Mouse (Mus musculus): ENCODE data around the gene Snx19. TPM values are rescaled to one million over a fixed set of nuclear protein-coding genes. Genes with fewer than 3 reads are reported as not detected.

Gene Snx19
- polyA plus RNA-seq (2015; fragmentation: Nextera tagmentation; extraction: Ambion mirVana): 16.7 and 19.9 TPM in 2 replicates

DNA sequence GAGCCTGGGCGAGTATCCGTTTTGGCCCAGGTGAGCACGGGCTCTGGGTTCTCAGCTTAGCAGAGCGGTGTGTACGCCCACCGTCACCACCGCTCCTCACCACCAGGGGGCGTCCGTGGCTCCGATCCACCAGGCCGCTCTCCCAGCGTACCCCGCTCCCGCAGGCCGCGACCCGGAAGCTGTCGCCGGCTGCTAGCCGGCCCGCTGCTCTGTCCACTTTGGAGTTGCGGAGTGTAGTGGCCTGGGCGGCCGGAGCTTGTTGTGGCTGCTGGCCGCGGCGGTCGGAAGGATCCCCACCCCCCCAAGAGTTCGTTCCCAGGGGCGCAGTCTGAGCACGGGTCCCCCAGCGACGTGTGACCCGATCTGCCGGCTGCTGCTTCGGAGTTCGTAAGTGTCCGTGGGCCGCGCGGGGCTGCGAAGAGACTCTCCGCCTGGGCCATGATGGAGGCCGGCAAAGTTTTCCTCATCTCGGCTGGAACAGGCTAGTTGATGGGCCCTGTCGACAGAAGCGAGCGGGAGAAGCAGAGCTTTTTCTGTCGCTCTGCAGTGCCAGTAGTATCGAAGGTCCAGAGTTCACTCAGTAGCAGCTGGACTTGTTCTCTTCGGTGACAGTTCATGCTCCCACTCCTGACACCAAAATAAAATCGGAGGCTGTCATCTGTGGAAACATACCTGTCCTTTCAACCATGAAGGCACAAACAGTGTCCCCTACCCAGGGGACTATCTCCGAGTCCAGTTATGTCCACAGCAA is at the start of gene Snx19:
Gene Snx19, plus strand, starts transcription at position 227 of the 751 bp plus-strand sequence.
- H3K27me3 ChIP-seq: no peaks in the 10 kb centered on the region
- H3K9ac ChIP-seq: peak within 1 kb of the TSS; percentile 85
- 3% methylated on average over 53 of the region's 53 CpGs for WGBS
- H3K36me3 ChIP-seq (ENCODE audit: poor library complexity, severe bottlenecking): peaks cover 10% of the 10 kb centered on the region; the same call in 1 of the 2 replicates
- ATAC-seq: peak; percentile 97
- H3K27ac ChIP-seq: no peak within 1 kb of the TSS
- peak within 1 kb of the TSS; percentile 73 for H3K4me3 ChIP-seq
- no peaks in the 10 kb centered on the region for H3K9me3 ChIP-seq (replicated peaks)
- peak within 1 kb of the TSS; percentile 84 for H3K4me2 ChIP-seq
- H3K4me1 ChIP-seq: peaks cover 34% of the 10 kb centered on the region

DNA sequence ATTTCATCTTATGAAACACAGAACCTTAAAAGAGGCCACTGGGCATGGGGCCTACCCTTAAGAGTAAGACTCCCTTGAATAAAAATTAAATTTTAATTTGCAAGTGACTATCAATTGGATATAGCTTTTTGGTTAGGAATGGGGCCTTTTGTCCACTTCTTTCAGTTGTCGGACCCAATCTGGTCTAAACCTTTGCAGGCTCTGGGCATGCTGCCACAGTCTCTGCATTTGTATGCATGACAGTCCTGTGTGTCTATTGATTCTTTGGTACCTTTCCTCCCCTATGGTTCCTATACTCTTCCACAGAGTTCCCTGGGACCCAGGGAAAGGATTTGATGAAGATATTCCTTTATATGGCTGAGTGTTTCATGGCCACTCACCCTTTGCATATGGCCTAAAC is 26.1 kb upstream of the Snx19 start:
- Histone ChIP-seq H3K9ac (no peak overlapping the region), H3K4me1 (no peaks in the 10 kb centered on the region), H3K27me3 (no peaks in the 10 kb centered on the region), H3K9me3 (replicated peaks) (no peaks in the 10 kb centered on the region), H3K27ac (no peak overlapping the region), H3K36me3 (ENCODE audit: poor library complexity, severe bottlenecking) (no peaks in the 10 kb centered on the region), H3K4me3 (no peak overlapping the region), H3K4me2 (no peak overlapping the region)
- WGBS: 46% methylated on average over 1 of the region's 1 CpGs
- 0 out of 2 replicates have a peak, but pooled peaks have one; percentile 30 for ATAC-seq

DNA sequence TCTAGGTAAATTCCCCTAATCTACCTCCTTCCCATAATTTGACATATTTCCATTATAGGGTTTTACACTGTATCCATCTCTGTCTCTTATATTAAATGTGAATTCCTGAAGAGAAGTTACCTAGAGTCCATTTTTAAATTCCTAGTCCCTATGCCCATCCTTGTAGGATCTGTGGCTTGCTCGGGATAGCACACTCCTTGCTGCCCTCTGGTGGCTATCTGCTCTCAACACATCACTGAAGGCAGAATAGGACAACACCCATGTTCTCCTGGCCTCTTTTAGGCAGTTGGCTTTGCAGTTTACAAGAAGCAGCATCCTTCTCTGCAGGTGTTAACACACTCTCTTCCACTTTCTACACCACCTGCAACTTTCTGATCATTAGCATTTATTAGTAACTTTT is 4.0 kb upstream of the Snx19 start:
- no peaks in the 10 kb centered on the region for H3K36me3 ChIP-seq (ENCODE audit: poor library complexity, severe bottlenecking)
- H3K4me2 ChIP-seq: no peak overlapping the region

DNA sequence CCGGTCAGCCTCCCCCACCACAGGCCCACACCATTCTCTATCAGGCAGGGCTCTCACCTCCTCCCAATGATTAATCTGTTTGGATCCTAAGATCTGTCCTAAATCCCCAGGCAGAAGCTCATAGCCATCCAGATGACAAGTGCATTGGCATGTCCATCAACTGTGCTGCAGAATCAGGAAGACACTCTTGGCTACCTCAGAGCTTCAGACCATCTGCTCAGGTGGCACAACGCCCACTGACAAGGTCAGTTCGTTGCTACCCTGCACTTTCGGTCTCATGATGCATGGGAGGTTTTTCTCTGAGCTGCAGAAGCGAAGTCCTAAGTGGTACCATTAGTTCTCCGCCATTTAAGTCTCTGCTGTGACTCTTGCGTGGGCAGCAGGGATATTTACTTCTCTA is 1.7 kb upstream of the Snx19 start:
- Histone ChIP-seq H3K27me3 (no peaks in the 10 kb centered on the region), H3K9me3 (replicated peaks) (no peaks in the 10 kb centered on the region), H3K4me1 (peaks cover 28% of the 10 kb centered on the region), H3K4me3 (no peak overlapping the region), H3K9ac (no peak overlapping the region), H3K27ac (no peak overlapping the region), H3K36me3 (ENCODE audit: poor library complexity, severe bottlenecking) (peaks cover 9% of the 10 kb centered on the region; the same call in 1 of the 2 replicates), H3K4me2 (no peak overlapping the region)
- 94% methylated on average over 7 of the region's 7 CpGs for WGBS
- no peak for ATAC-seq

More for the DNA sequence above, 4.0 kb upstream of the Snx19 start:
- no peak overlapping the region for H3K4me3 ChIP-seq
- H3K9ac ChIP-seq: no peak overlapping the region
- 7% methylated on average over 1 of the region's 1 CpGs for WGBS
- peak; percentile 46; the same call in 1 of the 2 replicates for ATAC-seq
- H3K27me3 ChIP-seq: no peaks in the 10 kb centered on the region
- H3K4me1 ChIP-seq: peaks cover 7% of the 10 kb centered on the region
- no peak overlapping the region for H3K27ac ChIP-seq
- H3K9me3 ChIP-seq (replicated peaks): no peaks in the 10 kb centered on the region

DNA sequence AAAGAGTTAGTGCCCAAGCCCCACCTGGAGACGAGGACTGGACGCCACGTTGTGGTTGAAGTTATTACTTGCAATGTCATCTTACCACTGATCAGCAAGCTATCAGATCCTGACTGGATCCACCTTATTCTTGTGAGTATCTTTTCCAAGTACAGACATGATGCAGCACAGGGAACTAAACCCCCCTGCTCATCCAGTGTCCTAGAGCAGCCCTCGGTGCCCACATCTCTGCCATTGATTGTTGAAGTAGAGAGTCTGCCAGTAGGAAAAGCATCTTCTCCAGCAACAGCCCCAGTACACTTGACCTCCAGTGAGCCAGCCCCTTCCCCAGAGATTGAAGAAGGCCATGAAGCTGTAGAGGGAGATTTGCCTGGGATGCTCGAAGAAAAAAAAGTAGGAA is 1.3 kb downstream of the Snx19 start:
- no peak for ATAC-seq
- Histone ChIP-seq H3K27me3 (no peaks in the 10 kb centered on the region), H3K4me1 (peaks cover 34% of the 10 kb centered on the region), H3K9me3 (replicated peaks) (no peaks in the 10 kb centered on the region), H3K27ac (no peak overlapping the region), H3K4me3 (peak overlapping the region; percentile 73; the same call in 1 of the 2 replicates), H3K9ac (no peak overlapping the region), H3K36me3 (ENCODE audit: poor library complexity, severe bottlenecking) (peaks cover 21% of the 10 kb centered on the region), H3K4me2 (peak overlapping the region; percentile 84)
- WGBS: 94% methylated on average over 5 of the region's 5 CpGs

DNA sequence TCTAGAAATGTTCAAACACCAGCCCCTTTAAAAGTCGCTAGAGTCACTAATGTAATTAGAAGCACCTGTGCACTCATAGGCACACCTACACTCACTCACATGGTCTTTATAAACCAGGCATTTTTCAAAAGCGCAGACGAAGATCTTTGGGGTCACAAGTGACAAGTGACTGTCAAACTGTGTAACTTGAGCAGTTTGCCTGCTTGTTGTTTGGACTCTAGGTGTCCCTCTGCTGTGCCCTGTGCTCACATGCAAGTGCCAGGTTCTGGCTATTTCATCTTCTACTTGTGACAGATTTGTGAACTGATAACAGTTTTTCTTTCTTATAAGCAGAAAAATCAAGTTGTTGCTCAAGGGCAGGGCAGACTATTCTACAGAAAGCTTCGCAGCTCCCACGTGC is 3.5 kb downstream of the Snx19 start:
- Histone ChIP-seq H3K4me2 (no peak overlapping the region), H3K9me3 (replicated peaks) (no peaks in the 10 kb centered on the region), H3K4me1 (peaks cover 34% of the 10 kb centered on the region), H3K4me3 (no peak overlapping the region), H3K27ac (no peak overlapping the region), H3K27me3 (no peaks in the 10 kb centered on the region), H3K36me3 (ENCODE audit: poor library complexity, severe bottlenecking) (peaks cover 39% of the 10 kb centered on the region), H3K9ac (peak overlapping the region; percentile 34)
- 87% methylated on average over 5 of the region's 5 CpGs for WGBS
- no peak for ATAC-seq

DNA sequence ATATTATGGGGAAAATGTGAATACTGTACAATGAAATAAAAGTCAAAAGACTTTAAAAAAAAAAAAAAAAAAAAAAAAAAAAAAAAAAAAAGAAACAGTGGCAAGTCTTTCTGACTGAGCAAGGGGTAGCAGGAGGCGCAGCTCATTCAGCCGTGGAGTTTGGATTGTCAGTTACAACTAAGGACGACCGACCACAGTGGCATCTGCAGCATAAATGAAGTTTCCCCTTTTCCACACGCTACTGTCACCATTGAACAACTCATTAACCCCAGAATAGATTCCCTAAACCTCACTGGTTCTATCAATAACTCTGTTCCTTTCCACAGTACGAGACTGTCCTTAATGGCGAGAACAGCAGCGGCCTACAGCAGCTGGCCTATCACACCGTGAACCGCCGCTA is 5.0 kb downstream of the Snx19 start:
- ATAC-seq: no peak
- Histone ChIP-seq H3K9ac (no peak overlapping the region), H3K9me3 (replicated peaks) (no peaks in the 10 kb centered on the region), H3K4me1 (peaks cover 34% of the 10 kb centered on the region), H3K4me2 (no peak overlapping the region), H3K27ac (no peak overlapping the region), H3K36me3 (ENCODE audit: poor library complexity, severe bottlenecking) (peaks cover 54% of the 10 kb centered on the region), H3K4me3 (no peak overlapping the region), H3K27me3 (no peaks in the 10 kb centered on the region)
- WGBS: 93% methylated on average over 11 of the region's 11 CpGs

DNA sequence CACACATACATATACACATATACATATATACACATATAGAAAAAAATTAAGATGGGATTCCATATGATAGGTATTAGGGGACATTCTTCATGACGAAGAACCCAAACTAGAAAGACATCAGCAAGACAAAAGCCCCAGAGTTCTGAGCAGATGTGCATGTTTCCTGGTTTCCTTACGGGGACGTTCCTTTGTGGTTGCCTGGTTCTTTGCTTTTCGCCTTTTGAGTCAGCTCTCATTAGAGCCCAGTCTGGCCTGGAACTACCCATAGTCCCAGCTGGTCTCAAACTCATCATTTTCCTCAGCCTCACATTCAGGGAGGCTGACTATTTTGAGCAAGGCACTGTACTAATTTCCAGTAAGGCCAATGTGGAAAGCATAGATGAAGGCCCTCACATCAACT is 7.0 kb downstream of the Snx19 start:
- Histone ChIP-seq H3K9me3 (replicated peaks) (no peaks in the 10 kb centered on the region), H3K36me3 (ENCODE audit: poor library complexity, severe bottlenecking) (peaks cover 63% of the 10 kb centered on the region), H3K4me2 (no peak overlapping the region), H3K4me1 (peaks cover 17% of the 10 kb centered on the region), H3K27me3 (no peaks in the 10 kb centered on the region), H3K27ac (no peak overlapping the region), H3K4me3 (no peak overlapping the region), H3K9ac (no peak overlapping the region)
- WGBS: 90% methylated on average over 4 of the region's 4 CpGs
- ATAC-seq: no peak

DNA sequence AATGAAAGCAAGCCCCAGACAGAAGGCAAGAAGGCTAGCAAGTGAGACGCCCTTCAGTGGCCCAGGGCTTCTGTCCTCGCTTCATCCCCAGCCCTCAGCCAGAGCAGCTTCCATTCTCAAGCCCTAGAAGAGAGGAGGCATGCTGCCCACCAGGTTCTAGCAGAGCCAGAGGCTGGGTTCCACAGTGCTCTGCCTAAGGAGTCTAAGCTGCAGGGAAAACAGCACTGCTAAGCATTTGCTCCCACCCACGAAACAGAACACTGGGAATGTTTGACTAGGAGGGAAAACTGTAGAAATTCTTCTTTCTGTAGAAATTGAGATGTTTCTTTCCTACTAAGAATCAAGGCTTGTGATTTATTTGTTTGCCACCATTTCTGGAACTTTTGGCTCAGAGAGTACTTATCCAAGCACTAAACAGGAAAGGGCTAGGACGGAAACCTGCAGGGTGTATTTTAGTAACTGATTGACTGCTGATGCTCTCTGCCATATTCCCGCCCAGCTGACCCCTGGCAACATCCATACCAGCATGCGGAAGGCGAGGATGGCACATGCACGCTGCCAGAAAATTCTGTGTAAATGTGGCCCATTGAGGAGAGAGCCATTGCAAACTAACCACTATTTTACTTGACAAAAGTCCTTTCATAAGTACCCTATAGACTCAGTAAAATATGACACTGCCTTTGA is 9.1 kb downstream of the Snx19 start:
- 92% methylated on average over 8 of the region's 8 CpGs for WGBS
- Histone ChIP-seq H3K36me3 (ENCODE audit: poor library complexity, severe bottlenecking) (peaks cover 79% of the 10 kb centered on the region), H3K9me3 (replicated peaks) (no peaks in the 10 kb centered on the region), H3K9ac (no peak overlapping the region), H3K4me1 (no peaks in the 10 kb centered on the region), H3K27ac (no peak overlapping the region), H3K4me3 (no peak overlapping the region), H3K27me3 (no peaks in the 10 kb centered on the region), H3K4me2 (no peak overlapping the region)
- no peak for ATAC-seq

DNA sequence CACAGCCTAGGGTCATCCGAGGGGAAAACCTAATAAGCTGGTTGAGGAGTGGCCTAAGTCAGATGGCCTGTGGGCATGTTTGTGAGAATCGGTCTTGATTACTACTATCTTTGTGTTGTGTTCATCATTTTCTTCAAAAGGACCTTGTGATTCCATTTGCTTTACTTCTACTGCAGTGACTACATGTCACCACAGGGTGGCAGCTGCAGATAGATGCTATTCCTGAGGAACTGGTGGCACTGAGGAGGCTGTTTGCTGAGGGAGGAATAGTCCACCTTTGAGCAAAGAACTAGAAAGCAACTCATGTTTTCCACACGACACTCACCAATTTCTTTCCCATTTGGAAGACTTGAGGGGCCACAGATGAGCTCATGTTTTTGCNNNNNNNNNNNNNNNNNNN is 11.6 kb downstream of the Snx19 start:
- Histone ChIP-seq H3K9me3 (replicated peaks) (no peaks in the 10 kb centered on the region), H3K4me1 (no peaks in the 10 kb centered on the region), H3K4me2 (no peak overlapping the region), H3K36me3 (ENCODE audit: poor library complexity, severe bottlenecking) (peaks cover 86% of the 10 kb centered on the region), H3K27me3 (no peaks in the 10 kb centered on the region), H3K4me3 (no peak overlapping the region), H3K9ac (no peak overlapping the region), H3K27ac (no peak overlapping the region)
- 65% methylated on average over 3 of the region's 3 CpGs for WGBS
- ATAC-seq: peak; percentile 41; the same call in 1 of the 2 replicates

DNA sequence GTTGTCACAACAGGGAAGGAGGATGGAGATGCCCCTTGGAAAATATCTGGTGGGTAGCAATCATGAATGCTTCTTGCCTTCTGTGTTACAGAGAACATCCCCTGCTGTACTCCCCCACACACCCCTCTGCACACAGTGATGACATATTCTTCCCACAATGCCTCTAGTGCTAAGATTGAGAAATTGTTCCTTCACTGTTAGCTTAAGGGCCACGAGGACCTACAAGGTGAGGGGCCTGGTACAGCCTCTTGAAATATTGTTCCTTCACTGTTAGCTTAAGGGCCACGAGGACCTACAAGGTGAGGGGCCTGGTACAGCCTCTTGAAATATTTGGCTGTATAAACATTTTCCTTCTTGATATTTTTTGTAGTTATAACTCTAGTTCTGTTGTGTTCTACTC is 14.9 kb downstream of the Snx19 start:
- H3K9me3 ChIP-seq (replicated peaks): no peaks in the 10 kb centered on the region
- no peak for ATAC-seq
- 93% methylated on average over 2 of the region's 2 CpGs for WGBS
- H3K9ac ChIP-seq: no peak overlapping the region
- no peak overlapping the region for H3K4me2 ChIP-seq
- no peaks in the 10 kb centered on the region for H3K27me3 ChIP-seq
- peaks cover 89% of the 10 kb centered on the region for H3K36me3 ChIP-seq (ENCODE audit: poor library complexity, severe bottlenecking)
- H3K4me1 ChIP-seq: no peaks in the 10 kb centered on the region
- no peak overlapping the region for H3K4me3 ChIP-seq
- H3K27ac ChIP-seq: no peak overlapping the region

DNA sequence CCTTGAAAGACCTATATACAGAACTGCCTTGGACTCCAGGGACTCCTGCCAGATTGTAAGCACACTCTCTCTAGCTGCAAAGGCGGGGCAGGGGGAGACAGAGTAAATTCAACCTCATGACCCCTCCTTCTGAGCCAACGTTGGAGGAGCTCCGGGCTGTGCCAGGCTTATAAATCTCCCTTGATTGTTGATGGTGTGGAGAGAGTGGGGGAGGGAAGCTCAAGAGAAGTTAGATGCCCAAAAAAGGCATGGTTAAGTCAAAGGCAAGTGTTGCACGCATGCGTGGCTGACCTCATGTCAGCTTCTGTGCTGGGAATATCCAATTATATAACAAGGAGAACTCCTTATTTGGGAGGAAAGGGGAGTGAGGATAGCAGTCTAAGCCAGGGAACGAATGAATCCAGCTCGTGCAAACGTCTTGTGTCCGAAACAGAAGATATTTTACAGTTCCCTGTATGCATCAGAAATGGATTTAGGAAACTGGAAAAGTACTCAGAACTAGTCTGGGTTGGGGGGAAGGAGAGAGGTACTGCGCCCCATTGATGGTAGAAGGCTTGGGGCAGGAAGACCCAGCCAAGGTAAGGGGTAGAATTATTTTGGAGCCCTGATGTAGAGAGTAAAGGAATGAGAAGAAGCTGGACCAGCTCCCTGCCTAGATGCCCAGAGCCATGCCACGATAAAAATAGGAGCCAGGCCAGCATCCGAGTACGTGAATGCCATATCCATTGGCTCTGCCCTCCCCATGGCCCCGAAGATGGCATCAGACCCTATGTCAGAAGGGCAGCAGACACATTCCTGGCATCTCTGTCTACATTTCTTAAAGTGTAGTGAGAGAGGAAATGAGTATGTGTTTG is 18.6 kb downstream of the Snx19 start:
- Histone ChIP-seq H3K4me2 (no peak overlapping the region), H3K4me1 (peaks cover 9% of the 10 kb centered on the region), H3K27me3 (no peaks in the 10 kb centered on the region), H3K36me3 (ENCODE audit: poor library complexity, severe bottlenecking) (peaks cover 74% of the 10 kb centered on the region), H3K4me3 (no peak overlapping the region), H3K9me3 (replicated peaks) (no peaks in the 10 kb centered on the region), H3K9ac (no peak overlapping the region), H3K27ac (no peak overlapping the region)
- WGBS: 93% methylated on average over 14 of the region's 14 CpGs
- no peak for ATAC-seq
